8 mouse cellular contexts compared by ENCODE assay signal in the genomic region with DNA sequence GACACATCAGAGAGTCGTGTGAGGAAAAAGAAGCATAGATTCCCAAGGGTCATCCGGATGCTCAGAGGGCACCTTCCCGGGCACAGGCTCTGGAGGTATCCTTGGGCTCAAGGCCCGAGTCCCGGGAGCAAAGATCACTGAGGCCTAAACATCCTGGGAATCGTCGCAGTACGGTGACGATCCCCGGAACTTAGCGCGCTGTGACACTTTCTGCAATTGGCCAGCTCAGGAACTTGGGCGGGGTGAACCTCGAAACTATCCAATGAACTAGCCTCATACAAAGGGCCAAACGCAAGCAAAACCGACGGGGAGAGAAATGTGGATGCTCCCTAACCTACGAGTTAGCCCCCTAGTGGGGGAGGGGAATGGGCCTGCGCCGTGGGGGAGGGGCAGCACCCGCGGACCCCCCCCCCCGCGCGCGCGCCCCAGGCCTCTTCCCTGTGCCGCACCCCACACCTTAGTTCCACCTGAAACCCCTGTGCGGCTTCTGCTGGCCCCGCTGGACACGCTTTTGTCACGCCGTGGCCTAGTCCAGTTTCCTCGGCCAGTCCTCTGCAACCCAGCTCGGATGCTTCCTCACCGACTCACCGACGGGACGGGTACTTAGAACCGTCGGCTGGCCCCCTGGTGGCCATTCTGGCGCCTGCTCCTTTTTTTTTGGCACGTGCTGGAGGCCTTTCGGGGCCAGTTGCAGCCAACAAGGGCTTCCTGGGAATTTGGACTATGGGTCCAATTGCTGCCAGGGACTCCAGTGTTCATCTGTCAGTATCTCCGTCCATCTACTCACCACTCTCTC. TPM values are rescaled to one million over a fixed set of nuclear protein-coding genes. Genes with fewer than 3 reads are reported as not detected.
DNase-seq lines count a peak whose midpoint lies in the region; ATAC-seq and TF ChIP-seq lines count a peak whose summit lies in the region.

No protein-coding gene starts in this region.

- peak overlapping the region; percentile 99 for H3K27ac ChIP-seq in heart, embryonic 11.5 days (ENCODE audit: low read depth, low read length)
- peak overlapping the region; percentile 100 for H3K27ac ChIP-seq in kidney, embryonic 16.5 days (ENCODE audit: low read length)
- peak overlapping the region; percentile 95 for H3K27ac ChIP-seq in liver, embryonic 11.5 days (ENCODE audit: low read depth, low read length)
- peak overlapping the region; percentile 97 for H3K27ac ChIP-seq in stomach, embryonic 14.5 days (ENCODE audit: low read length)

- DNase-seq in brain, embryonic 14.5 days (ENCODE audit: low read depth), result peak; percentile 99
- peak; percentile 97 for DNase-seq in liver, embryonic 11.5 days (ENCODE audit: low spot score)
- peak; percentile 100 for DNase-seq in naive thymus-derived CD4-positive, alpha-beta T cell, adult 2 months (ENCODE audit: low read depth)

- TF ChIP-seq CTCF in C2C12 (IDR thresholded peaks at IDR 0.05; ENCODE audit: control insufficient read depth, insufficient read depth, insufficient read length), result no peak
- TF ChIP-seq CTCF in brain, embryonic 14.5 days (IDR thresholded peaks at IDR 0.05; ENCODE audit: borderline replicate concordance, extremely low read depth, insufficient read depth, insufficient read length), result peak; percentile 91

- ATAC-seq in heart, embryonic 11.5 days (replicated peaks; ENCODE audit: insufficient number of reproducible peaks, low FRiP score, low TSS enrichment), result peak; percentile 88
- ATAC-seq in kidney, embryonic 16.5 days (ENCODE audit: low FRiP score, low TSS enrichment), result peak; percentile 85
- peak; percentile 84 for ATAC-seq in liver, embryonic 11.5 days (replicated peaks; ENCODE audit: low FRiP score)
- peak; percentile 89 for ATAC-seq in stomach, embryonic 14.5 days (ENCODE audit: insufficient number of reproducible peaks, insufficient read depth, low FRiP score, low read depth)

- H3K79me3 ChIP-seq in C2C12 (ENCODE audit: low read depth), result peaks cover 42% of the 10 kb centered on the region

- peak overlapping the region; percentile 95 for H3K4me2 ChIP-seq in heart, embryonic 11.5 days
- peak overlapping the region; percentile 100 for H3K4me2 ChIP-seq in kidney, embryonic 16.5 days (replicated peaks; ENCODE audit: low read depth, low read length)
- H3K4me2 ChIP-seq in liver, embryonic 11.5 days, result peak overlapping the region; percentile 99
- peak overlapping the region; percentile 17; the same call in 1 of the 2 replicates for H3K4me2 ChIP-seq in stomach, embryonic 14.5 days (replicated peaks; ENCODE audit: low read depth, low read length)

- H3K27me3 ChIP-seq in C2C12 (ENCODE audit: control insufficient read depth, insufficient read depth, insufficient read length), result peaks cover 16% of the 10 kb centered on the region
- no peaks in the 10 kb centered on the region for H3K27me3 ChIP-seq in erythroblast, embryonic 14.5 days (ENCODE audit: control insufficient read depth)
- no peaks in the 10 kb centered on the region for H3K27me3 ChIP-seq in heart, embryonic 11.5 days (ENCODE audit: control insufficient read depth, insufficient read depth, low read length)
- no peaks in the 10 kb centered on the region for H3K27me3 ChIP-seq in kidney, embryonic 16.5 days (ENCODE audit: insufficient read depth, low read length)
- no peaks in the 10 kb centered on the region for H3K27me3 ChIP-seq in liver, embryonic 11.5 days (replicated peaks; ENCODE audit: control insufficient read depth, insufficient read depth, low read length)
- no peaks in the 10 kb centered on the region for H3K27me3 ChIP-seq in stomach, embryonic 14.5 days (ENCODE audit: control insufficient read depth, insufficient read depth, low read length)

- H3ac ChIP-seq in C2C12 (ENCODE audit: control insufficient read depth, insufficient read length, low read depth), result peak overlapping the region; percentile 98

- H3K9ac ChIP-seq in heart, embryonic 11.5 days (ENCODE audit: low read depth, low read length), result peak overlapping the region; percentile 99
- H3K9ac ChIP-seq in kidney, embryonic 16.5 days (replicated peaks; ENCODE audit: low read length), result peak overlapping the region; percentile 99
- peak overlapping the region; percentile 90 for H3K9ac ChIP-seq in liver, embryonic 11.5 days (ENCODE audit: low read depth, low read length)
- peak overlapping the region; percentile 100 for H3K9ac ChIP-seq in stomach, embryonic 14.5 days (replicated peaks; ENCODE audit: low read depth, low read length)

- peak; percentile 36; the same call in 1 of the 2 replicates for TF ChIP-seq POLR2A in brain, embryonic 14.5 days (IDR thresholded peaks at IDR 0.05; ENCODE audit: borderline replicate concordance, extremely low read depth, insufficient read depth, insufficient read length, poor library complexity, severe bottlenecking)

- peaks cover 43% of the 10 kb centered on the region for H3K79me2 ChIP-seq in C2C12 (ENCODE audit: control insufficient read depth, insufficient read depth)

- WGBS in heart, embryonic 11.5 days (ENCODE audit: insufficient replicate concordance), result 1% methylated on average over 37 of the region's 45 CpGs
- WGBS in kidney, embryonic 16.5 days, result 1% methylated on average over 41 of the region's 45 CpGs
- 2% methylated on average over 43 of the region's 45 CpGs for WGBS in liver, embryonic 11.5 days
- WGBS in stomach, embryonic 14.5 days, result 1% methylated on average over 39 of the region's 45 CpGs

- peaks cover 45% of the 10 kb centered on the region for H3K4me1 ChIP-seq in erythroblast, embryonic 14.5 days (ENCODE audit: control insufficient read depth)
- H3K4me1 ChIP-seq in heart, embryonic 11.5 days (ENCODE audit: control insufficient read depth, insufficient read depth, low read length), result peaks cover 18% of the 10 kb centered on the region
- H3K4me1 ChIP-seq in kidney, embryonic 16.5 days (ENCODE audit: insufficient read depth, low read length), result peaks cover 30% of the 10 kb centered on the region
- H3K4me1 ChIP-seq in liver, embryonic 11.5 days (replicated peaks; ENCODE audit: control insufficient read depth, insufficient read depth, low read length), result peaks cover 30% of the 10 kb centered on the region
- peaks cover 20% of the 10 kb centered on the region for H3K4me1 ChIP-seq in stomach, embryonic 14.5 days (ENCODE audit: control insufficient read depth, insufficient read depth, low read length)

- H3K9me3 ChIP-seq in erythroblast, embryonic 14.5 days (ENCODE audit: control insufficient read depth, low read length), result no peaks in the 10 kb centered on the region
- H3K9me3 ChIP-seq in heart, embryonic 11.5 days (replicated peaks; ENCODE audit: control insufficient read depth, low read length), result no peaks in the 10 kb centered on the region
- H3K9me3 ChIP-seq in kidney, embryonic 16.5 days (ENCODE audit: low read length), result no peaks in the 10 kb centered on the region
- no peaks in the 10 kb centered on the region for H3K9me3 ChIP-seq in liver, embryonic 11.5 days (ENCODE audit: control insufficient read depth, low read length)
- H3K9me3 ChIP-seq in stomach, embryonic 14.5 days (ENCODE audit: control insufficient read depth, low read depth, low read length), result no peaks in the 10 kb centered on the region

- peak overlapping the region; percentile 99 for H3K4me3 ChIP-seq in C2C12 (ENCODE audit: insufficient read depth, poor library complexity, severe bottlenecking)
- H3K4me3 ChIP-seq in erythroblast, embryonic 14.5 days (replicated peaks), result peak overlapping the region; percentile 86
- H3K4me3 ChIP-seq in heart, embryonic 11.5 days (ENCODE audit: low read depth, low read length), result peak overlapping the region; percentile 94
- H3K4me3 ChIP-seq in kidney, embryonic 16.5 days (ENCODE audit: low read length), result peak overlapping the region; percentile 100
- H3K4me3 ChIP-seq in liver, embryonic 11.5 days (ENCODE audit: low read depth, low read length), result peak overlapping the region; percentile 78
- peak overlapping the region; percentile 98 for H3K4me3 ChIP-seq in stomach, embryonic 14.5 days (ENCODE audit: low read depth, low read length)

- H3K36me3 ChIP-seq in C2C12 (ENCODE audit: control insufficient read depth, insufficient read depth), result peaks cover 28% of the 10 kb centered on the region
- peaks cover 32% of the 10 kb centered on the region for H3K36me3 ChIP-seq in erythroblast, embryonic 14.5 days (ENCODE audit: control insufficient read depth)
- peaks cover 1% of the 10 kb centered on the region; the same call in 1 of the 2 replicates for H3K36me3 ChIP-seq in heart, embryonic 11.5 days (ENCODE audit: control insufficient read depth, insufficient read depth, low read length)
- peaks cover 14% of the 10 kb centered on the region for H3K36me3 ChIP-seq in kidney, embryonic 16.5 days (ENCODE audit: insufficient read depth, low read length)
- peaks cover 13% of the 10 kb centered on the region for H3K36me3 ChIP-seq in liver, embryonic 11.5 days (ENCODE audit: control insufficient read depth, insufficient read depth, low read length)
- peaks cover 12% of the 10 kb centered on the region for H3K36me3 ChIP-seq in stomach, embryonic 14.5 days (ENCODE audit: control insufficient read depth, insufficient read depth, low read length)

RNA-seq across cellular contexts. Expression of a gene that starts 0.5 kb away (rescaled TPM):
- polyA plus RNA-seq in C2C12 (2012; fragmentation: generic; extraction: Trizol), result 405 TPM
- polyA plus RNA-seq in brain, embryonic 14.5 days (2012; rRNA removed), result 481 and 573 TPM in 2 replicates
- 19.3 and 26.5 TPM in 2 replicates for polyA plus RNA-seq in erythroblast, embryonic 14.5 days (2012)
- 471 and 482 TPM in 2 replicates for polyA plus RNA-seq in heart, embryonic 11.5 days (2014; fragmentation: Nextera tagmentation; extraction: Ambion mirVana)
- polyA plus RNA-seq in kidney, embryonic 16.5 days (2015; fragmentation: Nextera tagmentation; extraction: Ambion mirVana), result 611 and 640 TPM in 2 replicates
- 621 and 624 TPM in 2 replicates for polyA plus RNA-seq in liver, embryonic 11.5 days (2014; fragmentation: Nextera tagmentation; extraction: Ambion mirVana)
- 592 and 600 TPM in 2 replicates for polyA plus RNA-seq in stomach, embryonic 14.5 days (2014; fragmentation: Nextera tagmentation; extraction: Ambion mirVana)

RNA-seq across cellular contexts. Expression of a gene that starts 17.7 kb away (rescaled TPM):
- 0.16 TPM for polyA plus RNA-seq in C2C12 (2012; fragmentation: generic; extraction: Trizol)
- 15.6 and 16.6 TPM in 2 replicates for polyA plus RNA-seq in brain, embryonic 14.5 days (2012; rRNA removed)
- not detected in 2 replicates for polyA plus RNA-seq in erythroblast, embryonic 14.5 days (2012)
- 0.35 and 0.63 TPM in 2 replicates for polyA plus RNA-seq in heart, embryonic 11.5 days (2014; fragmentation: Nextera tagmentation; extraction: Ambion mirVana)
- polyA plus RNA-seq in kidney, embryonic 16.5 days (2015; fragmentation: Nextera tagmentation; extraction: Ambion mirVana), result 2.0 and 2.3 TPM in 2 replicates
- polyA plus RNA-seq in liver, embryonic 11.5 days (2014; fragmentation: Nextera tagmentation; extraction: Ambion mirVana), result 0.60 and 0.83 TPM in 2 replicates
- 2.3 and 3.9 TPM in 2 replicates for polyA plus RNA-seq in stomach, embryonic 14.5 days (2014; fragmentation: Nextera tagmentation; extraction: Ambion mirVana)

RNA-seq across cellular contexts. Expression of a gene that starts 24.3 kb away (rescaled TPM):
- polyA plus RNA-seq in C2C12 (2012; fragmentation: generic; extraction: Trizol), result not detected
- 0.08 and 0.19 TPM in 2 replicates for polyA plus RNA-seq in brain, embryonic 14.5 days (2012; rRNA removed)
- polyA plus RNA-seq in erythroblast, embryonic 14.5 days (2012), result 0.28 and 0.74 TPM in 2 replicates
- not detected in 2 replicates for polyA plus RNA-seq in heart, embryonic 11.5 days (2014; fragmentation: Nextera tagmentation; extraction: Ambion mirVana)
- polyA plus RNA-seq in kidney, embryonic 16.5 days (2015; fragmentation: Nextera tagmentation; extraction: Ambion mirVana), result 0.30 TPM in 1 of 2 replicates, not detected in the other
- polyA plus RNA-seq in liver, embryonic 11.5 days (2014; fragmentation: Nextera tagmentation; extraction: Ambion mirVana), result not detected in 2 replicates
- polyA plus RNA-seq in stomach, embryonic 14.5 days (2014; fragmentation: Nextera tagmentation; extraction: Ambion mirVana), result 0.33 and 0.35 TPM in 2 replicates

RNA-seq across cellular contexts. Expression of a gene that starts 33.9 kb away (rescaled TPM):
- 39.3 TPM for polyA plus RNA-seq in C2C12 (2012; fragmentation: generic; extraction: Trizol)
- 40.8 and 54.0 TPM in 2 replicates for polyA plus RNA-seq in brain, embryonic 14.5 days (2012; rRNA removed)
- polyA plus RNA-seq in erythroblast, embryonic 14.5 days (2012), result 1.5 and 2.2 TPM in 2 replicates
- polyA plus RNA-seq in heart, embryonic 11.5 days (2014; fragmentation: Nextera tagmentation; extraction: Ambion mirVana), result 32.1 and 33.6 TPM in 2 replicates
- polyA plus RNA-seq in kidney, embryonic 16.5 days (2015; fragmentation: Nextera tagmentation; extraction: Ambion mirVana), result 49.7 and 51.6 TPM in 2 replicates
- polyA plus RNA-seq in liver, embryonic 11.5 days (2014; fragmentation: Nextera tagmentation; extraction: Ambion mirVana), result 49.3 and 51.1 TPM in 2 replicates
- polyA plus RNA-seq in stomach, embryonic 14.5 days (2014; fragmentation: Nextera tagmentation; extraction: Ambion mirVana), result 41.1 and 42.4 TPM in 2 replicates

RNA-seq across cellular contexts. Expression of a gene that starts 34.0 kb away (rescaled TPM):
- polyA plus RNA-seq in C2C12 (2012; fragmentation: generic; extraction: Trizol), result 22.7 TPM
- 75.1 and 108 TPM in 2 replicates for polyA plus RNA-seq in brain, embryonic 14.5 days (2012; rRNA removed)
- 1.3 and 2.1 TPM in 2 replicates for polyA plus RNA-seq in erythroblast, embryonic 14.5 days (2012)
- 22.6 and 25.5 TPM in 2 replicates for polyA plus RNA-seq in heart, embryonic 11.5 days (2014; fragmentation: Nextera tagmentation; extraction: Ambion mirVana)
- polyA plus RNA-seq in kidney, embryonic 16.5 days (2015; fragmentation: Nextera tagmentation; extraction: Ambion mirVana), result 51.2 and 56.6 TPM in 2 replicates
- polyA plus RNA-seq in liver, embryonic 11.5 days (2014; fragmentation: Nextera tagmentation; extraction: Ambion mirVana), result 29.0 and 30.8 TPM in 2 replicates
- 44.3 and 44.4 TPM in 2 replicates for polyA plus RNA-seq in stomach, embryonic 14.5 days (2014; fragmentation: Nextera tagmentation; extraction: Ambion mirVana)

Comparison
In these comparisons a context has a peak if more than half of its experiments do, and no peak if none do; other contexts are left out.
1. Peak in every context shown above with its lines: DNase-seq, ATAC-seq, H3K4me3 ChIP-seq and H3K27ac ChIP-seq.
2. H3K4me2 ChIP-seq: peak in every context shown above with its lines; median percentile 100 in kidney, embryonic 16.5 days; 99 in liver, embryonic 11.5 days; 95 in heart, embryonic 11.5 days; 17 in stomach, embryonic 14.5 days.
3. RNA of a gene that starts 0.5 kb away (polyA plus RNA-seq): 621 to 624 TPM in liver, embryonic 11.5 days, 611 to 640 TPM in kidney, embryonic 16.5 days, 592 to 600 TPM in stomach, embryonic 14.5 days, 471 to 482 TPM in heart, embryonic 11.5 days, 481 to 573 TPM in brain, embryonic 14.5 days and 405 TPM in C2C12 (single experiment); 19.3 to 26.5 TPM in erythroblast, embryonic 14.5 days; every median in the first group is over 10 times any median in the second.